Mouse (Mus musculus) brain, embryonic 14.5 days (tissue): ENCODE measurements around the gene Gabarapl2.

Experiments
- CTCF ChIP-seq: fragments of 200-500 bp; IDR thresholded peaks from 2 replicates; pipeline ENCODE4 v1.5.1; 2012; ENCODE audit warnings: inconsistent platforms, mild to moderate bottlenecking, moderate library complexity, borderline replicate concordance; ENCODE audit not compliant: insufficient read depth, insufficient read length; ENCODE audit errors: extremely low read depth
- POLR2A ChIP-seq: fragments of 200-500 bp; IDR thresholded peaks from 2 replicates; pipeline ENCODE4 v1.6.1; 2012; ENCODE audit warnings: mild to moderate bottlenecking, inconsistent platforms, borderline replicate concordance; ENCODE audit not compliant: poor library complexity, insufficient read depth, insufficient read length, severe bottlenecking; ENCODE audit errors: extremely low read depth

DNA sequence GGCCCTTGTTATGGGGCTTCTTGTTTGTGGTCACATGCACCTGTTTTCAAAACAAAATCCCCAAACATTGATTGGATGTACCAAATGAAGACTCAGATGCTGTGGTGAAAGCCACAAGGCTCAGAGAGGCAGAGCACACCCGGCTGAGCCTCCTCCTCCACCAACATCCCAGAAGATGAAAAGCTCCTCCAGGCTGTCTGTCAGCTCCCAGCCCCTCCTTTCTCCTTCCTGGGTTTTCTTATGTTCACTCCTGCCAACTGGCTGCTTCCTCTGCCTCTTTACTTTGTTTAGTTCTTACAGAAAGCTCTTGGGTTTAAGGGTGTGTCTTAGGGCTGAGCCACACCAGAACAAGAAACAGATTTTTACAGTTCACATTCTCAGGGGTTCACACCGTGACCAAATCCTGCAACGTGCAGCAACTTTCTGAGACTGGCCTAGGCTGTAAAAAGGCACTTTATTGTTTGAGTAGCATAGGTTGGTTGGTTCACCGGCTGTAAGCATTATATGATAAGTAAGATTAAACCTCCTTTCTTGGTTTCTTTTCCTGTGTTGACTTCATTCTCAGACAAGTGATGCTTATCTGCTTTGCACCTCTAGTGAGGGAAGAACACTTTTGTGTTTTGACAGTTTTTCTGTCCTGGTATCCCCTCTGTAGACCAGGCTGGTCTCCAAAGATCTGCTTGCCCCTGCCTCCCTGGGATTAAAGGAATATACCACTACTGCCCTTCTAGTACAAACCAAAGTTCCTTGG lies 14.5 kb downstream of the Gabarapl2 start:
- no peak for TF ChIP-seq CTCF
- TF ChIP-seq POLR2A: no peak
